Mouse (Mus musculus): ENCODE data around the gene Mthfd1. TPM values are rescaled to one million over a fixed set of nuclear protein-coding genes. Genes with fewer than 3 reads are reported as not detected.

The Mthfd1 gene
- polyA plus RNA-seq, 1 experiment from 2014 or later, result 85.5 TPM

GRCm38 (mm10) chr12:76293192-76293591 lies 38.1 kb downstream of the Mthfd1 start:
- Histone ChIP-seq H3K9me3 (replicated peaks; ENCODE audit: control insufficient read depth, low read length) (no peaks in the 10 kb centered on the region), H3K4me3 (ENCODE audit: low read depth, low read length) (no peak overlapping the region), H3K4me2 (ENCODE audit: low read depth, low read length) (no peak overlapping the region), H3K4me1 (ENCODE audit: control insufficient read depth, insufficient read depth, low read length) (no peaks in the 10 kb centered on the region), H3K9ac (replicated peaks; ENCODE audit: low read length) (no peak overlapping the region), H3K27ac (replicated peaks; ENCODE audit: low read depth, low read length) (no peak overlapping the region), H3K36me3 (replicated peaks; ENCODE audit: control insufficient read depth, insufficient read depth, low read depth, low read length) (no peaks in the 10 kb centered on the region; the same call in 1 of the 2 replicates), H3K27me3 (ENCODE audit: control insufficient read depth, insufficient read depth, low read length) (no peaks in the 10 kb centered on the region)
- ATAC-seq (replicated peaks; ENCODE audit: insufficient number of reproducible peaks, low FRiP score, low TSS enrichment, low read depth), result no peak
- DNase-seq (ENCODE audit: low spot score), result peak; percentile 64
- 65% methylated on average over 7 of the region's 7 CpGs for WGBS

DNA sequence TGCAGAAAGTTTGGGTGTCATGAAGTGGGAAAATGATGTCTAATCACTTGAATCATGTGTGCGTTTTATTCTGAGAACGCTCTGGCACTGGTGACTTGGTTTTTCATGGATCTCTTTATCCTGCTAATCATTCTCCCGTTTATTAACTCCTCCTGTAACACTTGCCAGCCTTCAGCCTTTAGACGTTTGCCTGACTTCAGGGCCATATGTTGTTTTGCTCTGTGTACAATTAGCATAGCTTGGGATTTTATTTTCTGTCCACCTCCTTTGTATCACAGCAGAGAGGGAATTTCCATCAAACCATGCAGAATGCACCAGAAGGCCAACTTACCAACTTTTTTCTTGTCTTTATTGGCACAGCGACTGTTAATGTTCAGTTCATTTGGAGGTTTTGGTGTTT lies 42.7 kb downstream of the Mthfd1 start:
- no peak overlapping the region for H3K27ac ChIP-seq (replicated peaks; ENCODE audit: low read depth, low read length)
- ATAC-seq (replicated peaks; ENCODE audit: insufficient number of reproducible peaks, low FRiP score, low TSS enrichment, low read depth) (no peak), DNase-seq (ENCODE audit: low spot score) (no peak)
- H3K9me3 ChIP-seq (replicated peaks; ENCODE audit: control insufficient read depth, low read length), result no peaks in the 10 kb centered on the region
- no peaks in the 10 kb centered on the region; the same call in 1 of the 2 replicates for H3K36me3 ChIP-seq (replicated peaks; ENCODE audit: control insufficient read depth, insufficient read depth, low read depth, low read length)
- no peak overlapping the region for H3K9ac ChIP-seq (replicated peaks; ENCODE audit: low read length)
- H3K4me1 ChIP-seq (ENCODE audit: control insufficient read depth, insufficient read depth, low read length), result no peaks in the 10 kb centered on the region
- no peak overlapping the region for H3K4me3 ChIP-seq (ENCODE audit: low read depth, low read length)
- H3K4me2 ChIP-seq (ENCODE audit: low read depth, low read length), result no peak overlapping the region
- H3K27me3 ChIP-seq (ENCODE audit: control insufficient read depth, insufficient read depth, low read length), result no peaks in the 10 kb centered on the region
- WGBS, result 86% methylated on average over 5 of the region's 5 CpGs

DNA sequence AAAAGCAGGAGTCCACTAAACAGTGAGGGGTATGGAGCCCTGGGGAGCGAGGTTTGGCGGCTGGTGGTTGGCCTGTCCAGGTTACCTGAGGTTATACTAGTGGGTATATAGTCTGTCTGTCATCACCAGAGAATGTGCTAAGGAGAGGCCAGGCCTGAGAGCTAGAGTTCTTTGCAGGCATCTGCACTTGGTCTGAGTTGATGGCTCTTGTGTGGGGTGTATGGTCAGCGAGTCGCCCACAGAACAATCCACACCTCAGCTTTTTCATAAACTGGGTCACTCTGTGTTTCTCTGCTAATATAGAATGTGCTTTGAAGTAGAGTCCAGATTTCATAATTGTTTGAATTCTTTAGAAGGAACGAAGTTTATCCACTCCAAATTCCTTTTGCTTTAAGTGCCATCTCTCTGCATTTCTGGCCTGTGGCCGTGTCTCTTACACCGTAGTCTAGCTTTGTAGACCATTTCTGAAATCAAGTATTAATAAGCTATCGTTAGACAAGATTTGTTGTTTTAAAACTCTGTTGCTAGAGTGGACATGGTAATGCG lies 44.3 kb downstream of the Mthfd1 start:
- DNase-seq (ENCODE audit: low spot score), result no peak
- ATAC-seq (replicated peaks; ENCODE audit: insufficient number of reproducible peaks, low FRiP score, low TSS enrichment, low read depth), result no peak
- Histone ChIP-seq H3K27ac (replicated peaks; ENCODE audit: low read depth, low read length) (no peak overlapping the region), H3K36me3 (replicated peaks; ENCODE audit: control insufficient read depth, insufficient read depth, low read depth, low read length) (no peaks in the 10 kb centered on the region; the same call in none of the 2 replicates), H3K27me3 (ENCODE audit: control insufficient read depth, insufficient read depth, low read length) (no peaks in the 10 kb centered on the region), H3K9me3 (replicated peaks; ENCODE audit: control insufficient read depth, low read length) (no peaks in the 10 kb centered on the region), H3K9ac (replicated peaks; ENCODE audit: low read length) (no peak overlapping the region), H3K4me2 (ENCODE audit: low read depth, low read length) (no peak overlapping the region), H3K4me3 (ENCODE audit: low read depth, low read length) (no peak overlapping the region), H3K4me1 (ENCODE audit: control insufficient read depth, insufficient read depth, low read length) (no peaks in the 10 kb centered on the region)
- WGBS, result 94% methylated on average over 9 of the region's 9 CpGs

DNA sequence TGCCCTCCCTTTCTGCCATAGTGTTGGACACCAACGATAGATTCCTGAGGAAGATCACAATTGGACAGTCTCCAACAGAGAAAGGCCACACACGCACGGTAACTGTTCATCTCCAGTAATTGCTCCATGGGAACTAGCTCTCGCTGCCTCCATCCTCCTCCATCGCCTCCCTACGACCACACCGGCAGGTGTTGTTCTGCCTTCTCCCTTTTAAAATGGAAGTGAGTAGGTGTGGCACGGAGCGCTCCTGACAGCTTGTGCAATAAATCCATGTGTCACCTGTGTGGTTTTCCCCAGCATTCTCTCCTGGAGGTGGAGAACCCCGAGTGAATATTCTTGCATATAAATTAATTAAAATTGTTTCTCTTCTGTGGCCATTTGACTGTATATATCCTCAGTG lies 45.3 kb downstream of the Mthfd1 start:
- no peaks in the 10 kb centered on the region for H3K4me1 ChIP-seq (ENCODE audit: control insufficient read depth, insufficient read depth, low read length)
- DNase-seq (ENCODE audit: low spot score), result no peak

DNA sequence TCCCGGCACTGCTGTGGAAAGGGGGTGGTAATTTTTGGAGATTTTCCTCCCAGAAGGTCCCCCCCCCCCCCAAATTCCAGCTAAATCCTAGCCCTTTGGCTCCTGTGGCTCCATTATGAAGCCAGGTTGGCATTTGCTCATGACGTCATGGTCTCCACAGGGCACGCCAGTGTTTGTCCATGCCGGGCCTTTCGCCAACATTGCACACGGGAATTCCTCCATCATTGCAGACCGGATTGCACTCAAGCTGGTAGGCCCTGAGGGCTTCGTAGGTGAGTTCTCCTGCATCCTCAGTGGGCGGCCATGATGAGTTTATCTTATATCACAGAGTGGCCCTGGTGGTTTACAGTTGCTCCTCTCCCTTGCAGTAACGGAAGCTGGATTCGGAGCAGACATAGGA lies 48.4 kb downstream of the Mthfd1 start:
- Histone ChIP-seq H3K27me3 (ENCODE audit: control insufficient read depth, insufficient read depth, low read length) (no peaks in the 10 kb centered on the region), H3K36me3 (replicated peaks; ENCODE audit: control insufficient read depth, insufficient read depth, low read depth, low read length) (no peaks in the 10 kb centered on the region; the same call in none of the 2 replicates), H3K27ac (replicated peaks; ENCODE audit: low read depth, low read length) (no peak overlapping the region), H3K4me1 (ENCODE audit: control insufficient read depth, insufficient read depth, low read length) (no peaks in the 10 kb centered on the region), H3K9ac (replicated peaks; ENCODE audit: low read length) (no peak overlapping the region), H3K4me2 (ENCODE audit: low read depth, low read length) (no peak overlapping the region), H3K9me3 (replicated peaks; ENCODE audit: control insufficient read depth, low read length) (no peaks in the 10 kb centered on the region), H3K4me3 (ENCODE audit: low read depth, low read length) (no peak overlapping the region)
- DNase-seq (ENCODE audit: low spot score) (no peak), ATAC-seq (replicated peaks; ENCODE audit: insufficient number of reproducible peaks, low FRiP score, low TSS enrichment, low read depth) (no peak)
- 94% methylated on average over 11 of the region's 11 CpGs for WGBS

More for the DNA sequence above, 45.3 kb downstream of the Mthfd1 start:
- no peak for ATAC-seq (replicated peaks; ENCODE audit: insufficient number of reproducible peaks, low FRiP score, low TSS enrichment, low read depth)
- Histone ChIP-seq H3K27ac (replicated peaks; ENCODE audit: low read depth, low read length) (no peak overlapping the region), H3K4me3 (ENCODE audit: low read depth, low read length) (no peak overlapping the region), H3K36me3 (replicated peaks; ENCODE audit: control insufficient read depth, insufficient read depth, low read depth, low read length) (no peaks in the 10 kb centered on the region; the same call in none of the 2 replicates), H3K27me3 (ENCODE audit: control insufficient read depth, insufficient read depth, low read length) (no peaks in the 10 kb centered on the region), H3K9me3 (replicated peaks; ENCODE audit: control insufficient read depth, low read length) (no peaks in the 10 kb centered on the region), H3K9ac (replicated peaks; ENCODE audit: low read length) (no peak overlapping the region), H3K4me2 (ENCODE audit: low read depth, low read length) (no peak overlapping the region)
- 92% methylated on average over 10 of the region's 10 CpGs for WGBS

DNA sequence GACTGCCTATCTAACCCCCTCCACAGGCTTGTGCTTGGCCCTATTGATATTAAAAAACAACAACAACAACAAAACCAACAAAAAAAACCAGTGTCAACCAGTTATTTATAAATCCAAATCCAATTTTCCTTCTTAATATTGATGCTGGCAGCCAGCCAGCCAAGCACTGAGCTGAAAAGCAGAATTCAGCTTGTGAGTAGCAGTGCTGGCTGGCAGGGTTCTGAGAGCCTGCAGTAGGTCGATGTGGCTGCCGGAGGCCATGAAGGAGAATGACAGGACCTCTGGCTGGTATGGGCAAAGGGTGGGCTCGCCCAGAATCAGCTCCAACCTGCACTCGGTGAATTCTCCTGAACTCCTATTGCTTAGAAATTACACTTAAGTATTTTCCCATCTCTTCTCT lies 49.1 kb downstream of the Mthfd1 start:
- ATAC-seq (replicated peaks; ENCODE audit: insufficient number of reproducible peaks, low FRiP score, low TSS enrichment, low read depth), result no peak
- H3K36me3 ChIP-seq (replicated peaks; ENCODE audit: control insufficient read depth, insufficient read depth, low read depth, low read length), result no peaks in the 10 kb centered on the region; the same call in none of the 2 replicates
- no peaks in the 10 kb centered on the region for H3K4me1 ChIP-seq (ENCODE audit: control insufficient read depth, insufficient read depth, low read length)
- no peak overlapping the region for H3K9ac ChIP-seq (replicated peaks; ENCODE audit: low read length)
- no peak overlapping the region for H3K4me2 ChIP-seq (ENCODE audit: low read depth, low read length)
- no peaks in the 10 kb centered on the region for H3K9me3 ChIP-seq (replicated peaks; ENCODE audit: control insufficient read depth, low read length)
- no peak for DNase-seq (ENCODE audit: low spot score)
- no peaks in the 10 kb centered on the region for H3K27me3 ChIP-seq (ENCODE audit: control insufficient read depth, insufficient read depth, low read length)
- 87% methylated on average over 4 of the region's 4 CpGs for WGBS
- H3K27ac ChIP-seq (replicated peaks; ENCODE audit: low read depth, low read length), result no peak overlapping the region
- H3K4me3 ChIP-seq (ENCODE audit: low read depth, low read length), result no peak overlapping the region

- no peak overlapping the region for H3K4me2 ChIP-seq (ENCODE audit: low read depth, low read length)
- no peak overlapping the region for H3K27ac ChIP-seq (replicated peaks; ENCODE audit: low read depth, low read length)
- no peaks in the 10 kb centered on the region for H3K9me3 ChIP-seq (replicated peaks; ENCODE audit: control insufficient read depth, low read length)
- 90% methylated on average over 8 of the region's 8 CpGs for WGBS
- H3K4me3 ChIP-seq (ENCODE audit: low read depth, low read length), result no peak overlapping the region
- H3K27me3 ChIP-seq (ENCODE audit: control insufficient read depth, insufficient read depth, low read length), result no peaks in the 10 kb centered on the region
- no peaks in the 10 kb centered on the region for H3K4me1 ChIP-seq (ENCODE audit: control insufficient read depth, insufficient read depth, low read length)
- DNase-seq (ENCODE audit: low spot score) (no peak), ATAC-seq (replicated peaks; ENCODE audit: insufficient number of reproducible peaks, low FRiP score, low TSS enrichment, low read depth) (no peak)
- no peak overlapping the region for H3K9ac ChIP-seq (replicated peaks; ENCODE audit: low read length)
- no peaks in the 10 kb centered on the region; the same call in none of the 2 replicates for H3K36me3 ChIP-seq (replicated peaks; ENCODE audit: control insufficient read depth, insufficient read depth, low read depth, low read length)
Measured at GRCm38 (mm10) chr12:76305107-76305506, 50.0 kb downstream of the Mthfd1 start.

DNA sequence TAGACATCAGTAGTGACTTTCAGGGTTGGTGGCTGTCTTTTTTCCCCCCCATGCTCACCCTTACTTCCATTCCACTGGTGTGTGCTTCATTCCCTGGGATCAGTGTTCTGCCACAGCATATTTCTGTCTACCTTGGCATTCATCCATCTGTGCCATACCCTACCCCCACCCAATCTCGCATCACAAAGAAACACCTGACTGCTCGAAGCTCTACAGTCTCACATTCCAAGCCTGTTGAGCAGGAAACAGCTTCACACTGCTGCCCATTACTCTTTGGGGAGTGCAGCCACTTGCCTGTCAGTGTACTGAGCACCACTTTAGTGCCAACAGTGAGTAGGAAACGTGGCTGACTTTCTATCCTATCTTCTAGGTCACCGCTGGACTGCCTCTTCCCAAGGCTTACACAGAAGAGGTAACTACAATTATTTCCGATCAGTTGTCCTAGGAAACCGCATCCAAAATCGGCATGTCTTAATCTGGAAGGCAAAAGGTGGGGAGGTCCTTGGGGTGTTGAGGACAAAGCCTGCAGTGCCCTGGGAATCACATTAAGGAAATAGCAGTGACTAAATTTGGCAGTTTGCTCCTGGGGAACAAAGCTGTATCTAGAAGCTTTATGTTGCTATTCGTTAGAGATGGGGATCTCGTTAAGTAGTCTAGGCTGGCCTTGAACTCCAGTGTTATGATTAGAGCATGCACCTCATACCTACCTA lies 51.9 kb downstream of the Mthfd1 start:
- Histone ChIP-seq H3K4me2 (ENCODE audit: low read depth, low read length) (no peak overlapping the region), H3K27me3 (ENCODE audit: control insufficient read depth, insufficient read depth, low read length) (no peaks in the 10 kb centered on the region), H3K9ac (replicated peaks; ENCODE audit: low read length) (no peak overlapping the region), H3K9me3 (replicated peaks; ENCODE audit: control insufficient read depth, low read length) (no peaks in the 10 kb centered on the region), H3K4me3 (ENCODE audit: low read depth, low read length) (no peak overlapping the region), H3K36me3 (replicated peaks; ENCODE audit: control insufficient read depth, insufficient read depth, low read depth, low read length) (no peaks in the 10 kb centered on the region; the same call in 1 of the 2 replicates), H3K27ac (replicated peaks; ENCODE audit: low read depth, low read length) (no peak overlapping the region), H3K4me1 (ENCODE audit: control insufficient read depth, insufficient read depth, low read length) (no peaks in the 10 kb centered on the region)
- WGBS, result 88% methylated on average over 9 of the region's 9 CpGs
- ATAC-seq (replicated peaks; ENCODE audit: insufficient number of reproducible peaks, low FRiP score, low TSS enrichment, low read depth) (peak; percentile 41; the same call in 1 of the 2 replicates), DNase-seq (ENCODE audit: low spot score) (no peak)
